Mouse (Mus musculus): ENCODE data around the gene Tead1. TPM values are rescaled to one million over a fixed set of nuclear protein-coding genes. Genes with fewer than 3 reads are reported as not detected.

The Tead1 gene
- total and polyA plus RNA-seq, 3 experiments: 0.38 TPM; not detected in 2

- Histone ChIP-seq H3K36me3 (replicated peaks) (no peaks in the 10 kb centered on the region), H3K4me1 (ENCODE audit: insufficient read depth, low read depth, low read length) (no peaks in the 10 kb centered on the region), H3K4me3 (ENCODE audit: low read depth, low read length) (no peak overlapping the region), H3K9me3 (replicated peaks) (peaks cover 43% of the 10 kb centered on the region), H3K27me3 (ENCODE audit: insufficient read depth, low read length) (peaks cover 4% of the 10 kb centered on the region; the same call in 1 of the 2 replicates)
- DNase-seq (ENCODE audit: low spot score) (no peak), ATAC-seq (ENCODE audit: extremely low read depth, insufficient number of reproducible peaks, low FRiP score, poor library complexity, severe bottlenecking) (no peak)
- no peak for TF ChIP-seq TAL1 (conservative IDR thresholded peaks at IDR 0.05; ENCODE audit: low read depth, low read length)
- TF ChIP-seq GATA2 (IDR thresholded peaks at IDR 0.05; ENCODE audit: borderline replicate concordance, low read depth, low read length): no peak
- no peak for TF ChIP-seq GATA1 (IDR thresholded peaks at IDR 0.05; ENCODE audit: borderline replicate concordance, low read length)
- TF ChIP-seq CTCF (IDR thresholded peaks at IDR 0.05; ENCODE audit: low read depth, low read length): no peak
- TF ChIP-seq POLR2AphosphoS5 (IDR thresholded peaks at IDR 0.05; ENCODE audit: insufficient replicate concordance, low read depth, low read length): no peak
Measured at GRCm38 (mm10) chr7:112779636-112780035, 100.5 kb downstream of the Tead1 start.

- Histone ChIP-seq H3K4me3 (ENCODE audit: low read depth, low read length) (no peak overlapping the region), H3K4me1 (ENCODE audit: insufficient read depth, low read depth, low read length) (no peaks in the 10 kb centered on the region), H3K27me3 (ENCODE audit: insufficient read depth, low read length) (peaks cover 4% of the 10 kb centered on the region; the same call in 1 of the 2 replicates), H3K36me3 (replicated peaks) (no peaks in the 10 kb centered on the region), H3K9me3 (replicated peaks) (peaks cover 39% of the 10 kb centered on the region)
- TF ChIP-seq CTCF (IDR thresholded peaks at IDR 0.05; ENCODE audit: low read depth, low read length): no peak
- ATAC-seq (ENCODE audit: extremely low read depth, insufficient number of reproducible peaks, low FRiP score, poor library complexity, severe bottlenecking) (no peak), DNase-seq (ENCODE audit: low spot score) (no peak)
Measured at GRCm38 (mm10) chr7:112780910-112781309, 101.8 kb downstream of the Tead1 start.

- ATAC-seq (ENCODE audit: extremely low read depth, insufficient number of reproducible peaks, low FRiP score, poor library complexity, severe bottlenecking): no peak
- no peak for TF ChIP-seq GATA1 (IDR thresholded peaks at IDR 0.05; ENCODE audit: borderline replicate concordance, low read length)
- TF ChIP-seq GATA2 (IDR thresholded peaks at IDR 0.05; ENCODE audit: borderline replicate concordance, low read depth, low read length): no peak
- no peak for TF ChIP-seq TAL1 (conservative IDR thresholded peaks at IDR 0.05; ENCODE audit: low read depth, low read length)
- no peak for TF ChIP-seq CTCF (IDR thresholded peaks at IDR 0.05; ENCODE audit: low read depth, low read length)
- no peak for TF ChIP-seq POLR2AphosphoS5 (IDR thresholded peaks at IDR 0.05; ENCODE audit: insufficient replicate concordance, low read depth, low read length)
- Histone ChIP-seq H3K36me3 (replicated peaks) (no peaks in the 10 kb centered on the region), H3K4me1 (ENCODE audit: insufficient read depth, low read depth, low read length) (no peaks in the 10 kb centered on the region), H3K27me3 (ENCODE audit: insufficient read depth, low read length) (peaks cover 4% of the 10 kb centered on the region; the same call in 1 of the 2 replicates), H3K9me3 (replicated peaks) (peaks cover 31% of the 10 kb centered on the region), H3K4me3 (ENCODE audit: low read depth, low read length) (no peak overlapping the region)
- no peak for DNase-seq (ENCODE audit: low spot score)
Measured at GRCm38 (mm10) chr7:112781987-112782386, 102.9 kb downstream of the Tead1 start.

GRCm38 (mm10) chr7:112784278-112784677 is 105.2 kb downstream of the Tead1 start:
- no peak for DNase-seq (ENCODE audit: low spot score)
- no peak for ATAC-seq (ENCODE audit: extremely low read depth, insufficient number of reproducible peaks, low FRiP score, poor library complexity, severe bottlenecking)
- no peaks in the 10 kb centered on the region for H3K36me3 ChIP-seq (replicated peaks)
- H3K4me3 ChIP-seq (ENCODE audit: low read depth, low read length): no peak overlapping the region
- H3K4me1 ChIP-seq (ENCODE audit: insufficient read depth, low read depth, low read length): no peaks in the 10 kb centered on the region
- peaks cover 4% of the 10 kb centered on the region; the same call in 1 of the 2 replicates for H3K27me3 ChIP-seq (ENCODE audit: insufficient read depth, low read length)
- H3K9me3 ChIP-seq (replicated peaks): peaks cover 29% of the 10 kb centered on the region
- TF ChIP-seq CTCF (IDR thresholded peaks at IDR 0.05; ENCODE audit: low read depth, low read length): no peak
- no peak for TF ChIP-seq GATA2 (IDR thresholded peaks at IDR 0.05; ENCODE audit: borderline replicate concordance, low read depth, low read length)
- no peak for TF ChIP-seq TAL1 (conservative IDR thresholded peaks at IDR 0.05; ENCODE audit: low read depth, low read length)
- TF ChIP-seq POLR2AphosphoS5 (IDR thresholded peaks at IDR 0.05; ENCODE audit: insufficient replicate concordance, low read depth, low read length): no peak
- no peak for TF ChIP-seq GATA1 (IDR thresholded peaks at IDR 0.05; ENCODE audit: borderline replicate concordance, low read length)

GRCm38 (mm10) chr7:112785271-112785670 is 106.2 kb downstream of the Tead1 start:
- ATAC-seq (ENCODE audit: extremely low read depth, insufficient number of reproducible peaks, low FRiP score, poor library complexity, severe bottlenecking) (no peak), DNase-seq (ENCODE audit: low spot score) (no peak)
- Histone ChIP-seq H3K9me3 (replicated peaks) (peaks cover 23% of the 10 kb centered on the region), H3K36me3 (replicated peaks) (no peaks in the 10 kb centered on the region), H3K4me1 (ENCODE audit: insufficient read depth, low read depth, low read length) (no peaks in the 10 kb centered on the region), H3K27me3 (ENCODE audit: insufficient read depth, low read length) (no peaks in the 10 kb centered on the region; the same call in 1 of the 2 replicates), H3K4me3 (ENCODE audit: low read depth, low read length) (no peak overlapping the region)
- no peak for TF ChIP-seq TAL1 (conservative IDR thresholded peaks at IDR 0.05; ENCODE audit: low read depth, low read length)
- TF ChIP-seq GATA2 (IDR thresholded peaks at IDR 0.05; ENCODE audit: borderline replicate concordance, low read depth, low read length): no peak
- no peak for TF ChIP-seq POLR2AphosphoS5 (IDR thresholded peaks at IDR 0.05; ENCODE audit: insufficient replicate concordance, low read depth, low read length)
- no peak for TF ChIP-seq CTCF (IDR thresholded peaks at IDR 0.05; ENCODE audit: low read depth, low read length)
- TF ChIP-seq GATA1 (IDR thresholded peaks at IDR 0.05; ENCODE audit: borderline replicate concordance, low read length): no peak

- no peaks in the 10 kb centered on the region for H3K36me3 ChIP-seq (replicated peaks)
- no peak for ATAC-seq (ENCODE audit: extremely low read depth, insufficient number of reproducible peaks, low FRiP score, poor library complexity, severe bottlenecking)
- peaks cover 23% of the 10 kb centered on the region for H3K9me3 ChIP-seq (replicated peaks)
- no peak for DNase-seq (ENCODE audit: low spot score)
- H3K4me1 ChIP-seq (ENCODE audit: insufficient read depth, low read depth, low read length): no peaks in the 10 kb centered on the region
- no peak overlapping the region for H3K4me3 ChIP-seq (ENCODE audit: low read depth, low read length)
- H3K27me3 ChIP-seq (ENCODE audit: insufficient read depth, low read length): no peaks in the 10 kb centered on the region
- TF ChIP-seq CTCF (IDR thresholded peaks at IDR 0.05; ENCODE audit: low read depth, low read length): no peak
- no peak for TF ChIP-seq TAL1 (conservative IDR thresholded peaks at IDR 0.05; ENCODE audit: low read depth, low read length)
- TF ChIP-seq GATA1 (IDR thresholded peaks at IDR 0.05; ENCODE audit: borderline replicate concordance, low read length): no peak
- no peak for TF ChIP-seq GATA2 (IDR thresholded peaks at IDR 0.05; ENCODE audit: borderline replicate concordance, low read depth, low read length)
- TF ChIP-seq POLR2AphosphoS5 (IDR thresholded peaks at IDR 0.05; ENCODE audit: insufficient replicate concordance, low read depth, low read length): no peak
Measured at GRCm38 (mm10) chr7:112786556-112787225, 107.6 kb downstream of the Tead1 start.
